Mouse (Mus musculus): ENCODE results near the gene Olfr17.

GRCm38 (mm10) chr7:107070681-107071080 is 22.3 kb upstream of the Olfr17 start, which contains the start of gene Olfr714:
- no peak for TF ChIP-seq CTCF (IDR thresholded peaks at IDR 0.05; ENCODE audit: low read depth, low read length)
- no peak for TF ChIP-seq POLR2A (IDR thresholded peaks at IDR 0.05; ENCODE audit: insufficient read depth, low read length)

Measured in ES-Bruce4 (cell line).